Mouse (Mus musculus): Measurements from ENCODE around the gene Pikfyve. TPM values are rescaled to one million over a fixed set of nuclear protein-coding genes. Genes with fewer than 3 reads are reported as not detected.

The Pikfyve gene
- 3.7 and 4.0 TPM in 2 replicates for polyA plus RNA-seq (2021; fragmentation: Nextera tagmentation)
- long read RNA-seq, experiment 1, partial matches to known transcripts, result 11 of 12 reads
- long read RNA-seq, experiment 1, other reads (novel, unspliced or antisense), result 1 of 12 reads
- long read RNA-seq, experiment 2, partial matches to known transcripts, result 6 of 15 reads
- long read RNA-seq, experiment 2, other reads (novel, unspliced or antisense), result 9 of 15 reads

GRCm38 (mm10) chr1:65186287-65187073, at the start of gene Pikfyve, which contains the start of gene Idh1:
Gene Pikfyve (plus strand): TSS chr1:65186683.
Gene Idh1 (minus strand): TSS chr1:65186500.

DNA sequence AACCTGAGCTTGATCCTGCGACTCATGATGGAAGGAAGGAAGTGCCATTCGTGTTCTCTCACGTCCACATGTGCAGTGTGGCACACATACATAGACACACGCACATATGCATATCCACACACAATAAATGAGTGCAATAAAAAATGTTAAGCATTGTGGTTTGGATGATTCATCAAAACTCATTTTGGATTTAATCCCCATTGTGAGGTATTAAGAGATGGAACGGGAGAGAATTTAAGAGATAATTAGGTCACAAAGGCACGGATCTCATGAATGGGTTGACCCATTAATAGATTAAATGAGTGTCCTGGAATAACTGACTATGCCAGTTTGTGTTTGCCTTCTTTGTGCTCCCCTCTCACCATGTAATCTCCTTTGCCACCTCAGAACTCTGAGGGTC, 95.3 kb downstream of the Pikfyve start, which contains the start of gene Pth2r:
TSS of gene Pth2r (plus strand) at position 301 of the 400 bp plus-strand sequence.

Other genes starting within 250 kb of the Pikfyve start
- gene Plekhm3, start 229.9 kb upstream of the Pikfyve start, polyA plus RNA-seq (2021; fragmentation: Nextera tagmentation), result 9.4 and 10.4 TPM in 2 replicates
- gene Akr1cl, start 153.9 kb upstream of the Pikfyve start, polyA plus RNA-seq (2021; fragmentation: Nextera tagmentation), result not detected in 2 replicates
- not detected in 2 replicates for gene Cryge, start 135.5 kb upstream of the Pikfyve start, polyA plus RNA-seq (2021; fragmentation: Nextera tagmentation)
- not detected in 2 replicates for gene Crygd, start 123.2 kb upstream of the Pikfyve start, polyA plus RNA-seq (2021; fragmentation: Nextera tagmentation)
- not detected in 2 replicates for gene Crygc, start 113.0 kb upstream of the Pikfyve start, polyA plus RNA-seq (2021; fragmentation: Nextera tagmentation)
- gene Crygb, start 104.4 kb upstream of the Pikfyve start, polyA plus RNA-seq (2021; fragmentation: Nextera tagmentation), result not detected in 2 replicates
- gene Cryga, start 83.3 kb upstream of the Pikfyve start, polyA plus RNA-seq (2021; fragmentation: Nextera tagmentation), result 2.0 and 2.2 TPM in 2 replicates
- 0.55 and 1.4 TPM in 2 replicates for gene Gm28845, start 67.1 kb upstream of the Pikfyve start, polyA plus RNA-seq (2021; fragmentation: Nextera tagmentation)
- gene D630023F18Rik, start 63.5 kb upstream of the Pikfyve start, polyA plus RNA-seq (2021; fragmentation: Nextera tagmentation), result 14.6 and 18.2 TPM in 2 replicates
- 42.1 and 44.6 TPM in 2 replicates for gene Idh1, start 183 bp upstream of the Pikfyve start, polyA plus RNA-seq (2021; fragmentation: Nextera tagmentation)
- gene Pth2r, start 95.4 kb downstream of the Pikfyve start, polyA plus RNA-seq (2021; fragmentation: Nextera tagmentation), result 0.36 and 0.44 TPM in 2 replicates